Mouse (Mus musculus): ENCODE data around the gene Il4.
"Not testable (repeated sequence)": the region's sequence is repeated elsewhere in the genome, so short reads cannot be mapped to it uniquely, and the experiment has no call there.

GRCm38 (mm10) chr11:53559980-53560379, 58.5 kb downstream of the Il4 start:
- TF ChIP-seq ZC3H11A (IDR thresholded peaks at IDR 0.05; ENCODE audit: borderline replicate concordance, low read depth, low read length); ZNF384 (IDR thresholded peaks at IDR 0.05; ENCODE audit: low read depth, low read length); HCFC1 (IDR thresholded peaks at IDR 0.05; ENCODE audit: borderline replicate concordance, insufficient read depth, low read length); CHD2 (IDR thresholded peaks at IDR 0.05; ENCODE audit: low read depth, low read length); MAFK (IDR thresholded peaks at IDR 0.05; ENCODE audit: insufficient read depth, low read depth, low read length): not testable (repeated sequence)

All from ES-E14 (cell line).